Mouse (Mus musculus): Measurements from ENCODE around the gene Arl15. TPM values are rescaled to one million over a fixed set of nuclear protein-coding genes. Genes with fewer than 3 reads are reported as not detected.

The Arl15 gene
- polyA plus RNA-seq, 1 experiment: 5.4 TPM

- Histone ChIP-seq H3K27ac (ENCODE audit: control insufficient read depth, insufficient read depth, low read depth, low read length, poor library complexity) (no peak overlapping the region), H3K4me3 (replicated peaks; ENCODE audit: control insufficient read depth, low read depth, low read length) (no peak overlapping the region), H3K4me1 (ENCODE audit: control insufficient read depth, insufficient read depth, low read length) (no peaks in the 10 kb centered on the region; the same call in 1 of the 2 replicates)
- WGBS: 89% methylated on average over 4 of the region's 4 CpGs
- TF ChIP-seq CTCF (IDR thresholded peaks at IDR 0.05; ENCODE audit: control insufficient read depth, insufficient read depth, low read length) (no peak), POLR2A (IDR thresholded peaks at IDR 0.05; ENCODE audit: borderline replicate concordance, control insufficient read depth, low read depth, low read length) (no peak)
These were observed 325.5 kb downstream of the Arl15 start for GRCm38 (mm10) chr13:114119816-114120215.

DNA sequence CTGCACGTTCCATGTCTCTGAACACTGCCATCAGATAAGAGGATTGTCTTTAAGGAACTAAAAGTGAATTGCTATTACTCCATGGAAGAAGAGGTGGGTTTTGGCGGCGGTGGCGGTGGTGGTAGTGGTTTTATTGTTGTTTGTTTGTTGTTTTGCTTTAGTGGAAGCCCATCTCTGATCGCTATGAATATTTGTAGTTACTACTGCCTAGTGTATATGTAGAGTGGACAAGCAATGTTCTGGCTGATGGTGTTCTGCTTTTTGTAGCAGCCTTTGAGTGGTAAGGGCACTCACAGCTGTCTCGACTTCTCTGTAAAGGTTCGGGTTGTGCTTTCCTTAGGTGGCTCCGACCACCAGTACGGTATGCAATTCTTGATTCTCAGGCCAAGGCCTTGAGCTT is 327.3 kb downstream of the Arl15 start:
- 87% methylated on average over 9 of the region's 9 CpGs for WGBS
- no peak overlapping the region for H3K4me3 ChIP-seq (replicated peaks; ENCODE audit: control insufficient read depth, low read depth, low read length)

DNA sequence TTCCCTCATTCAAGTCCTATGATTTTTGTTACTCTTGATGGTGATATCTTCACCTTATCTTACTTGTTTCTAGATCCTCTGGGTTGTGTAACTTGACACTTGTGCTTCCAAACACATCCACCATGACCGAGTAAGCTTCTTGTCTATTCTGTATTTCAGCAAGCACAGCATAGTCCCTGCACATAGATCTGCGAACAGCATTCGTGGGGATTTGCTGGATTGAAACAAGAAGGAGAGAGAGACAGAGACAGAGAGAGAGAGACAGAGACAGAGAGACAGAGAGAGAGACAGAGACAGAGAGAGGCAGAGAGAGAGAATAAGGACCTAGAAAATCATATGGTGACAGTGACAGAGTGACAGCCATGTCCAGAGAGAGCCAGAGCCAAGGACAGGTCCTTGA is 329.1 kb downstream of the Arl15 start:
- TF ChIP-seq POLR2A (IDR thresholded peaks at IDR 0.05; ENCODE audit: borderline replicate concordance, control insufficient read depth, low read depth, low read length): no peak
- TF ChIP-seq CTCF (IDR thresholded peaks at IDR 0.05; ENCODE audit: control insufficient read depth, insufficient read depth, low read length): no peak
- Histone ChIP-seq H3K27ac (ENCODE audit: control insufficient read depth, insufficient read depth, low read depth, low read length, poor library complexity) (no peak overlapping the region), H3K4me3 (replicated peaks; ENCODE audit: control insufficient read depth, low read depth, low read length) (no peak overlapping the region), H3K4me1 (ENCODE audit: control insufficient read depth, insufficient read depth, low read length) (no peaks in the 10 kb centered on the region; the same call in 1 of the 2 replicates)
- WGBS: 87% methylated on average over 3 of the region's 3 CpGs

More for the DNA sequence above, 327.3 kb downstream of the Arl15 start:
- Histone ChIP-seq H3K4me1 (ENCODE audit: control insufficient read depth, insufficient read depth, low read length) (no peaks in the 10 kb centered on the region; the same call in 1 of the 2 replicates), H3K27ac (ENCODE audit: control insufficient read depth, insufficient read depth, low read depth, low read length, poor library complexity) (no peak overlapping the region)
- TF ChIP-seq POLR2A (IDR thresholded peaks at IDR 0.05; ENCODE audit: borderline replicate concordance, control insufficient read depth, low read depth, low read length): no peak
- TF ChIP-seq CTCF (IDR thresholded peaks at IDR 0.05; ENCODE audit: control insufficient read depth, insufficient read depth, low read length): no peak

DNA sequence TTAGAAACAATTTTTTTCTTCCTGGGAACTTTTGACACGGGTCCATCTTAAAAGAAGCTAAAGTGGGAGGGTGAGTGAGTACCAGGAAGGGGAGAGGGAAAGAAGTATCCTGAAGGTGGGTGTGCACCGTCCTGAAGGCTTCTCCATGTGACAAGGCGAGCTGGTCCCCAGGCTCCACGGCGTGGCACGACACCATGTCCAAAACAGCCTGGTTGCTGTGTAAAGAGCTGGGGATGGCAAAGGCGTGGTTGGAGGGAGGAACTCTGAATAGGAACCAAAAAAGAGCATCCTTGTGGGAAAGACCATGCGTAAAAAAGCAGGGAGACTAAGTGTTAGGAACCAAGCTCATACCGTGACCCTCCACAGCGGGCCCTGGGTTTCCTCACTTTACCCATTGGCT is 330.1 kb downstream of the Arl15 start:
- TF ChIP-seq CTCF (IDR thresholded peaks at IDR 0.05; ENCODE audit: control insufficient read depth, insufficient read depth, low read length) (no peak), POLR2A (IDR thresholded peaks at IDR 0.05; ENCODE audit: borderline replicate concordance, control insufficient read depth, low read depth, low read length) (no peak)
- 87% methylated on average over 10 of the region's 10 CpGs for WGBS

GRCm38 (mm10) chr13:114124991-114125390 is 330.7 kb downstream of the Arl15 start:
- WGBS: 78% methylated on average over 12 of the region's 12 CpGs
- H3K4me3 ChIP-seq (replicated peaks; ENCODE audit: control insufficient read depth, low read depth, low read length): no peak overlapping the region
- no peaks in the 10 kb centered on the region for H3K4me1 ChIP-seq (ENCODE audit: control insufficient read depth, insufficient read depth, low read length)
- H3K27ac ChIP-seq (ENCODE audit: control insufficient read depth, insufficient read depth, low read depth, low read length, poor library complexity): no peak overlapping the region
- TF ChIP-seq POLR2A (IDR thresholded peaks at IDR 0.05; ENCODE audit: borderline replicate concordance, control insufficient read depth, low read depth, low read length): no peak
- TF ChIP-seq CTCF (IDR thresholded peaks at IDR 0.05; ENCODE audit: control insufficient read depth, insufficient read depth, low read length): no peak

More for the DNA sequence above, 330.1 kb downstream of the Arl15 start:
- no peak overlapping the region for H3K4me3 ChIP-seq (replicated peaks; ENCODE audit: control insufficient read depth, low read depth, low read length)
- no peaks in the 10 kb centered on the region; the same call in 1 of the 2 replicates for H3K4me1 ChIP-seq (ENCODE audit: control insufficient read depth, insufficient read depth, low read length)
- H3K27ac ChIP-seq (ENCODE audit: control insufficient read depth, insufficient read depth, low read depth, low read length, poor library complexity): no peak overlapping the region; the same call in 1 of the 2 replicates

DNA sequence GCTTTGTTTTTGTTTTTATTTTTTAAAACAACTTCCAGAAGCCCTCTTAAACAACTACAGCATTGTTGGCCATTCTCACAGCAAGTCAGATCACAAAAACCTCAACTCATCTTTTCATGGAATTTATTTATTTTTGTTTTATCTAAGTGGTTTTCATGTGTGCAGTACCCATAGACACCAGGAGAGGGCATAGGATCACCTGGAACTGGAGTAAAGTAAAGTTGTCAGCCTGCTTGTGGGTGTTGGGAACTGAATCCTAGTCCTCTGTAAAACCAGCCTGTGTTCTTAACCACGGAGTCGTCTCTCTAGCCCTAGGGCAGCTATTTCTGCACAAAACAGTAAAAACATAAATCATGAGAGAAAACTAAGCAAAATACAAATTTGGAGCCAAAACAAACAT is 334.1 kb downstream of the Arl15 start:
- TF ChIP-seq CTCF (IDR thresholded peaks at IDR 0.05; ENCODE audit: control insufficient read depth, insufficient read depth, low read length): no peak
- no peak for TF ChIP-seq POLR2A (IDR thresholded peaks at IDR 0.05; ENCODE audit: borderline replicate concordance, control insufficient read depth, low read depth, low read length)
- Histone ChIP-seq H3K4me1 (ENCODE audit: control insufficient read depth, insufficient read depth, low read length) (no peaks in the 10 kb centered on the region), H3K4me3 (replicated peaks; ENCODE audit: control insufficient read depth, low read depth, low read length) (no peak overlapping the region), H3K27ac (ENCODE audit: control insufficient read depth, insufficient read depth, low read depth, low read length, poor library complexity) (no peak overlapping the region)
- WGBS: 93% methylated on average over 2 of the region's 2 CpGs

GRCm38 (mm10) chr13:114129986-114130385 is 335.7 kb downstream of the Arl15 start:
- WGBS: 89% methylated on average over 11 of the region's 11 CpGs
- TF ChIP-seq CTCF (IDR thresholded peaks at IDR 0.05; ENCODE audit: control insufficient read depth, insufficient read depth, low read length): no peak
- TF ChIP-seq POLR2A (IDR thresholded peaks at IDR 0.05; ENCODE audit: borderline replicate concordance, control insufficient read depth, low read depth, low read length): no peak
- H3K4me3 ChIP-seq (replicated peaks; ENCODE audit: control insufficient read depth, low read depth, low read length): no peak overlapping the region
- no peaks in the 10 kb centered on the region for H3K4me1 ChIP-seq (ENCODE audit: control insufficient read depth, insufficient read depth, low read length)
- no peak overlapping the region for H3K27ac ChIP-seq (ENCODE audit: control insufficient read depth, insufficient read depth, low read depth, low read length, poor library complexity)

DNA sequence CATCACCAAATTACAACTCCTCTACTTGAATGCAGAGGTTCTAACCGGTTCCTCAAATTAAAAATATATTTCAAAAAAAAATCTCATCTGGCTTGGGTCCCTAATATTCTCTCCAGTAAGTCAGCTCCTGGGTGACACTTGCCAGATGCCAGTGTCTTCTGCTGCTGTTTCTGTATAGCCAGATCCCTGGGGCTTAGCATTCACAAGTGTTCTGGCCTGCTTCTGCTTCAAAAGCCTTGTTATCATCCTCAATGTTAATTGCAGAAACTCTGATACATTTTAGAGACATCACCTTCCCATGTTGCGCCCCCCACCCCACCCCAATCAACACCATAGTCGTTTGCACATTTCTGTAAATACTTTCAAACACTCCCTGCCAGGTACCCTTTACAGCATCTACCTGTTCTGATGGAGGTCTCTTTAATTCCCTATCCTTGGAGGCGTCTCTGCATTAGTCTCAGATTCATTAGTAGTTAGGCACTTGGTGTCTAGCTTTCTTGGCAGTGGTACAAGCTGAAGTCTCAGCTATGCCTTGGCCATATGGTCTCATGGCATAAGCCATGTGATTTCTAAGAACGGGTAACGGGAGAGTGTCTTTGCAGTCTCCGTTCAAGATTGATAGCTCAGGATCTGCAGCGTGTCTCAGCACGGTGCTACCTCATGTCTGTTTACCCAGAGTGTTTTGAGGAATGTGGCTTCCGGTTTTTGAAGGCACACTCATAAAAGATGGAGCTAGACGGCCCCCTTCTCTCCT is 336.4 kb downstream of the Arl15 start:
- H3K4me1 ChIP-seq (ENCODE audit: control insufficient read depth, insufficient read depth, low read length): no peaks in the 10 kb centered on the region
- H3K4me3 ChIP-seq (replicated peaks; ENCODE audit: control insufficient read depth, low read depth, low read length): no peak overlapping the region
- no peak overlapping the region for H3K27ac ChIP-seq (ENCODE audit: control insufficient read depth, insufficient read depth, low read depth, low read length, poor library complexity)
- TF ChIP-seq CTCF (IDR thresholded peaks at IDR 0.05; ENCODE audit: control insufficient read depth, insufficient read depth, low read length) (no peak), POLR2A (IDR thresholded peaks at IDR 0.05; ENCODE audit: borderline replicate concordance, control insufficient read depth, low read depth, low read length) (no peak)
- WGBS: 83% methylated on average over 11 of the region's 11 CpGs

Data from bone marrow, adult 2 months (tissue).